Comparison of ENCODE assay signal across 10 mouse cellular contexts in genomic region chr1:154791544-154792174, GRCm38 (mm10).
DNase-seq lines count a peak whose midpoint lies in the region; ATAC-seq and TF ChIP-seq lines count a peak whose summit lies in the region.
"Had no signal": no experiment of that assay in that cellular context is flagged by ENCODE, and none has a peak within 500 bp of the region (broad histone marks: within the 10 kb centered on the region; RNA-seq: fewer than 3 reads in every experiment).

No protein-coding gene starts in this region.

- H3K9me3 ChIP-seq in forebrain, embryonic 16.5 days (ENCODE audit: control insufficient read depth, low read length): no peaks in the 10 kb centered on the region
- no peaks in the 10 kb centered on the region for H3K9me3 ChIP-seq in liver, postnatal 0 days (ENCODE audit: low read length)

- no peaks in the 10 kb centered on the region for H3K36me3 ChIP-seq in forebrain, embryonic 16.5 days (ENCODE audit: control insufficient read depth, insufficient read depth)
- no peaks in the 10 kb centered on the region for H3K36me3 ChIP-seq in liver, postnatal 0 days (replicated peaks; ENCODE audit: insufficient read depth, low read length)

- peaks cover 10% of the 10 kb centered on the region; the same call in 1 of the 2 replicates for H3K4me1 ChIP-seq in forebrain, embryonic 16.5 days (replicated peaks; ENCODE audit: control insufficient read depth, insufficient read depth, low read length)
- H3K4me1 ChIP-seq in liver, postnatal 0 days (ENCODE audit: insufficient read depth): peaks cover 13% of the 10 kb centered on the region; the same call in 1 of the 2 replicates

- 43% methylated on average over 13 of the region's 13 CpGs for whole genome bisulfite sequencing in forebrain, embryonic 16.5 days
- WGBS in liver, postnatal 0 days (ENCODE audit: insufficient replicate concordance): 46% methylated on average over 13 of the region's 13 CpGs

- no peak for TF ChIP-seq EP300 in liver, postnatal 0 days (IDR thresholded peaks at IDR 0.05; ENCODE audit: low read depth)

- ATAC-seq in forebrain, embryonic 16.5 days: peak; percentile 57
- ATAC-seq in liver, postnatal 0 days: no peak

- H3K9ac ChIP-seq in forebrain, embryonic 16.5 days (replicated peaks; ENCODE audit: low read depth, low read length): 0 out of 2 replicates have a peak overlapping the region, but pooled peaks have one; percentile 2
- no peak overlapping the region for H3K9ac ChIP-seq in liver, postnatal 0 days (replicated peaks)

- H3K4me3 ChIP-seq in forebrain, embryonic 16.5 days (replicated peaks; ENCODE audit: low read length): no peak overlapping the region
- H3K4me3 ChIP-seq in left cerebral cortex, adult 2 months: no peak overlapping the region
- H3K4me3 ChIP-seq in liver, postnatal 0 days (ENCODE audit: low read depth, low read length): no peak overlapping the region
- H3K4me3 ChIP-seq: erythroblast, embryonic 14.5 days; megakaryocyte, embryonic 14.5 days had no signal

- H3K27me3 ChIP-seq in forebrain, embryonic 16.5 days (replicated peaks; ENCODE audit: control insufficient read depth, insufficient read depth, low read length): no peaks in the 10 kb centered on the region
- H3K27me3 ChIP-seq in liver, postnatal 0 days (ENCODE audit: insufficient read depth, low read length): no peaks in the 10 kb centered on the region

- intact Hi-C loops in heart, postnatal 36 days (cut with DNase I): no loop called here
- intact Hi-C loops in left cerebral cortex, adult 2 months (cut with DNase I): loop anchor here (2.0 to 10.0 kb wide), 2 partner anchors 75 to 733 kb away; no protein-coding TSS in a partner anchor

- no peak overlapping the region for H3K4me2 ChIP-seq in forebrain, embryonic 16.5 days (ENCODE audit: low read length)
- H3K4me2 ChIP-seq in liver, postnatal 0 days (ENCODE audit: low read depth, low read length): no peak overlapping the region

- DNase-seq in heart, adult 11 months: peak; percentile 87
- no peak for DNase-seq in heart, postnatal 36 days
- peak; percentile 31 for DNase-seq in R1 (ENCODE audit: low read depth, low spot score)
- peak; percentile 40 to 59 for DNase-seq in left cerebral cortex, adult 2 months (ENCODE audit: extremely low spot score in 1 of 2, low spot score in 2 of 2)
- no peak for DNase-seq in ovary, postnatal 10 days (ENCODE audit: low spot score)
- DNase-seq in liver, postnatal 0 days: no peak
- DNase-seq in spleen, postnatal 36 days (ENCODE audit: low spot score in 2 of 2): no peak

- peak overlapping the region; percentile 67 for H3K27ac ChIP-seq in forebrain, embryonic 16.5 days (ENCODE audit: low read length)
- peak overlapping the region; percentile 69 for H3K27ac ChIP-seq in left cerebral cortex, adult 2 months
- no peak overlapping the region for H3K27ac ChIP-seq in liver, postnatal 0 days (ENCODE audit: low read depth)

- TF ChIP-seq CTCF in left cerebral cortex, adult 2 months (IDR thresholded peaks at IDR 0.05): no peak
- no peak for TF ChIP-seq CTCF in liver, postnatal 0 days (IDR thresholded peaks at IDR 0.05; ENCODE audit: low read depth)

Comparison
In these comparisons a context has a peak if more than half of its experiments do, and no peak if none do; other contexts are left out.
1. DNase-seq: peak in heart, adult 11 months (single experiment), R1 (single experiment) and left cerebral cortex, adult 2 months (2 of 2); none in heart, postnatal 36 days (0 of 2), ovary, postnatal 10 days (single experiment), liver, postnatal 0 days (single experiment) and spleen, postnatal 36 days (0 of 2).